Mouse (Mus musculus) liver, embryonic 14.5 days (tissue): ENCODE results near the gene Osmr. TPM values are rescaled to one million over a fixed set of nuclear protein-coding genes. Genes with fewer than 3 reads are reported as not detected.
"Not testable (repeated sequence)": the region's sequence is repeated elsewhere in the genome, so short reads cannot be mapped to it uniquely, and the experiment has no call there.

ENCODE experiments used
- ATAC-seq: fragments of 200-750 bp; cut with Nextera tagmentation; 2 replicates; pipeline ENCODE4 v1.8.0; 2017; ENCODE audit warnings: moderate number of reproducible peaks, mild to moderate bottlenecking, moderate library complexity; ENCODE audit not compliant: insufficient read depth
- DNase-seq, 3 experiments: peaks; one replicate each; pipeline ENCODE4 v3.0.0-alpha.2; 2012 to 2013; ENCODE audit warnings: low read depth in 3 of 3, low spot score in 3 of 3
- H3K27ac ChIP-seq: fragments of 300-500 bp; sonication (generic); 2 replicates; pipeline ENCODE4 v1.5.1; 2014; ENCODE audit warnings: moderate library complexity, mild to moderate bottlenecking, control low read depth, inconsistent platforms
- H3K27me3 ChIP-seq: fragments of 300-500 bp; sonication (generic); 2 replicates; pipeline ENCODE4 v1.6.1; 2014; ENCODE audit warnings: mild to moderate bottlenecking, low read length, moderate library complexity; ENCODE audit not compliant: control insufficient read depth, insufficient read depth
- H3K36me3 ChIP-seq: fragments of 300-500 bp; sonication (generic); replicated peaks from 2 replicates; pipeline ENCODE4 v1.6.1; 2014; ENCODE audit warnings: low read depth; ENCODE audit not compliant: control insufficient read depth, insufficient read depth
- H3K4me1 ChIP-seq, 2 experiments: fragments of 200-500 bp in 1 of 2; fragments of 300-500 bp in 1 of 2; sonication (generic) in 1 of 2; replicated peaks; 2 replicates each; pipeline ENCODE4 v1.6.1; 2012 to 2014; ENCODE audit warnings: antibody characterized with exemption in 1 of 2, inconsistent platforms in 1 of 2, low read length in 1 of 2; ENCODE audit not compliant: control insufficient read depth in 2 of 2, insufficient read depth in 2 of 2
- H3K4me2 ChIP-seq: fragments of 300-500 bp; sonication (generic); 2 replicates; pipeline ENCODE4 v1.6.1; 2014; ENCODE audit warnings: low read depth, mild to moderate bottlenecking, control low read depth, moderate library complexity
- H3K4me3 ChIP-seq, 2 experiments: fragments of 200-500 bp in 1 of 2; fragments of 300-500 bp in 1 of 2; sonication (generic) in 1 of 2; 2 replicates each; pipeline ENCODE4 v1.5.1; 2012 to 2014; ENCODE audit warnings: low read depth in 2 of 2, low read length in 2 of 2, mild to moderate bottlenecking in 2 of 2, control low read depth in 1 of 2, inconsistent platforms in 1 of 2, moderate library complexity in 1 of 2; ENCODE audit not compliant: insufficient read depth in 1 of 2
- H3K9ac ChIP-seq: fragments of 300-500 bp; sonication (generic); replicated peaks from 2 replicates; pipeline ENCODE4 v1.6.1; 2014; ENCODE audit warnings: mild to moderate bottlenecking, control low read depth, moderate library complexity
- H3K9me3 ChIP-seq: fragments of 300-500 bp; sonication (generic); 2 replicates; pipeline ENCODE4 v1.6.1; 2016; ENCODE audit warnings: low read length, mixed read lengths; ENCODE audit not compliant: control insufficient read depth
- CTCF ChIP-seq: IDR thresholded peaks from 2 replicates; pipeline ENCODE4 v1.5.1; 2016; ENCODE audit warnings: antibody characterized with exemption, low read depth, control low read depth
- EP300 ChIP-seq: IDR thresholded peaks from 2 replicates; pipeline ENCODE4 v1.6.1; 2016; ENCODE audit warnings: antibody characterized with exemption, low read depth
- WGBS: fragments of 180-500 bp; shearing (Covaris S2); extraction: QIAGEN DNeasy Blood & Tissue Kit; methylation state at CpG from one replicate; pipeline ENCODE4 v1.1.7; 2014; ENCODE audit not compliant: insufficient replicate concordance; 5-methylcytosine and 5-hydroxymethylcytosine counted together
- polyA plus RNA-seq, 2 experiments: library from polyadenylated mRNA; depleted of rRNA in 1 of 2; stranded (reverse) in 1 of 2; unstranded in 1 of 2; fragments of >200 nt; fragmentation: Nextera tagmentation in 1 of 2; extraction: Ambion mirVana in 1 of 2; gene quantifications; 2 replicates each; pipeline versions ENCODE4 v1.2.1 to v1.2.3; 2012 to 2014

Gene Osmr
- polyA plus RNA-seq, 2 experiments = 0.17 to 0.28 TPM

GRCm38 (mm10) chr15:6857270-6857905 is 17.4 kb downstream of the Osmr start:
- no peaks in the 10 kb centered on the region for H3K36me3 ChIP-seq
- H3K27me3 ChIP-seq = no peaks in the 10 kb centered on the region
- no peak overlapping the region for H3K4me3 ChIP-seq
- no peak for TF ChIP-seq EP300
- TF ChIP-seq CTCF = no peak
- DNase-seq = no peak
- H3K9ac ChIP-seq = no peak overlapping the region
- H3K4me2 ChIP-seq = no peak overlapping the region
- H3K4me1 ChIP-seq = no peaks in the 10 kb centered on the region
- no peak for ATAC-seq
- no peak overlapping the region for H3K27ac ChIP-seq
- no peaks in the 10 kb centered on the region for H3K9me3 ChIP-seq
- WGBS = 67% methylated on average over 9 of the region's 9 CpGs

GRCm38 (mm10) chr15:6849851-6850250 is 24.9 kb downstream of the Osmr start:
- 36% methylated on average over 1 of the region's 1 CpGs for WGBS
- no peaks in the 10 kb centered on the region for H3K4me1 ChIP-seq
- H3K36me3 ChIP-seq = no peaks in the 10 kb centered on the region
- TF ChIP-seq EP300 (no peak), CTCF (no peak)
- no peaks in the 10 kb centered on the region for H3K9me3 ChIP-seq
- DNase-seq (no peak), ATAC-seq (no peak)
- H3K4me3 ChIP-seq = no peak overlapping the region
- no peak overlapping the region for H3K4me2 ChIP-seq
- no peaks in the 10 kb centered on the region for H3K27me3 ChIP-seq
- no peak overlapping the region for H3K9ac ChIP-seq
- H3K27ac ChIP-seq = no peak overlapping the region

GRCm38 (mm10) chr15:6840199-6840598 is 34.6 kb downstream of the Osmr start:
- ATAC-seq (no peak), DNase-seq (no peak)
- Histone ChIP-seq H3K9me3 (no peaks in the 10 kb centered on the region), H3K4me1 (no peaks in the 10 kb centered on the region), H3K4me3 (no peak overlapping the region), H3K9ac (no peak overlapping the region), H3K27me3 (no peaks in the 10 kb centered on the region), H3K4me2 (no peak overlapping the region), H3K36me3 (no peaks in the 10 kb centered on the region), H3K27ac (no peak overlapping the region)
- 42% methylated on average over 4 of the region's 4 CpGs for WGBS
- TF ChIP-seq CTCF = peak; percentile 40
- no peak for TF ChIP-seq EP300

- Histone ChIP-seq H3K4me3 (no peak overlapping the region), H3K9ac (no peak overlapping the region), H3K36me3 (no peaks in the 10 kb centered on the region), H3K4me2 (no peak overlapping the region), H3K9me3 (no peaks in the 10 kb centered on the region), H3K4me1 (no peaks in the 10 kb centered on the region), H3K27ac (no peak overlapping the region), H3K27me3 (no peaks in the 10 kb centered on the region)
- WGBS = 74% methylated on average over 4 of the region's 4 CpGs
- no peak for ATAC-seq
- no peak for DNase-seq
- TF ChIP-seq EP300 = no peak
- TF ChIP-seq CTCF = no peak
These were observed 59.0 kb downstream of the Osmr start for GRCm38 (mm10) chr15:6815807-6816206.

GRCm38 (mm10) chr15:6801212-6801611 is 73.6 kb downstream of the Osmr start:
- H3K9me3 ChIP-seq, ATAC-seq, H3K27me3 ChIP-seq, H3K9ac ChIP-seq, H3K27ac ChIP-seq, H3K4me2 ChIP-seq, H3K4me1 ChIP-seq, H3K4me3 ChIP-seq, DNase-seq: not testable (repeated sequence)
- H3K36me3 ChIP-seq = peaks cover 15% of the 10 kb centered on the region
- WGBS = 92% methylated on average over 8 of the region's 8 CpGs
